Mouse (Mus musculus): Measurements from ENCODE around the gene Sirpa. TPM values are rescaled to one million over a fixed set of nuclear protein-coding genes. Genes with fewer than 3 reads are reported as not detected.
A peak's percentile ranks its signal among the peaks of the same experiment; 100 is the strongest.

Sirpa gene
- polyA plus RNA-seq, 1 experiment from 2014 or later = 26.9 TPM

DNA sequence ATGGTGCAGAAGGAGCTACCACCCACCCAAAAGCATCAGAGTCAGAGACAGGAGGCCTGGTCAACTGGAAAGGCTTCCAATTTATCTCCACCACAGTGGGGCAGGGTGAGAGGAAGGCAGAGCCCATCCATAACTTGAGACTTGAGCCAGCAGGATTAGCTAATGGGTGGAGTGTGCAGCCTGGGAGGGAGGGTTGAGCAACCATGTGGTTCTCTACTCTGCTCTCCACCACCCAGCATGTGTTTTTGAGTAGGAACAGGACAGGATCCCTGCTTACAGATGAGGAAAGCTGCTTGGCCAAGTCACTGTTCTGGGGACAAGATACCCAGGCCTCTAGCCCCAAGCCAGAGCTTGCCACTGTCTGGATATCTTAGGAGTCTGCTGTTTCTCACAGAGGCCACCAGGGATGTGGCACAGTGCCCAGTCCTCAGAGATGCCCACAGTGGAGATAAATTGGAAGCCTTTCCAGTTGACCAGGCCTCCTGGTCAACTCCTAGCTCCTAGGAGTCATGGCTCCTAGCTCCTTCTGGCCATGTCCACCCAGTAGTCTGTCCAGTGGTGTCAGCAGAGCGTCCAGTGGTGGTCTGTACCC is 8.5 kb downstream of the Sirpa start:
- H3K36me3 ChIP-seq (replicated peaks; ENCODE audit: insufficient read depth, low read length) = 0 out of 2 replicates have a peak, but pooled peaks cover 6% of the 10 kb centered on the region
- WGBS (ENCODE audit: insufficient replicate concordance) = 80% methylated on average over 1 of the region's 1 CpGs
- H3K4me3 ChIP-seq (ENCODE audit: low read depth, low read length) = no peak overlapping the region
- no peaks in the 10 kb centered on the region for H3K9me3 ChIP-seq (ENCODE audit: low read length)
- 0 out of 2 replicates have a peak, but pooled peaks have one; percentile 7 for ATAC-seq
- no peak for DNase-seq
- no peaks in the 10 kb centered on the region for H3K27me3 ChIP-seq (ENCODE audit: insufficient read depth, low read length)
- no peak overlapping the region for H3K4me2 ChIP-seq (ENCODE audit: low read depth, low read length)
- TF ChIP-seq EP300 (IDR thresholded peaks at IDR 0.05; ENCODE audit: low read depth) = no peak
- TF ChIP-seq CTCF (IDR thresholded peaks at IDR 0.05; ENCODE audit: low read depth) = no peak
- peaks cover 11% of the 10 kb centered on the region for H3K4me1 ChIP-seq (ENCODE audit: insufficient read depth)
- no peak overlapping the region for H3K9ac ChIP-seq (replicated peaks)
- H3K27ac ChIP-seq (ENCODE audit: low read depth) = no peak overlapping the region

DNA sequence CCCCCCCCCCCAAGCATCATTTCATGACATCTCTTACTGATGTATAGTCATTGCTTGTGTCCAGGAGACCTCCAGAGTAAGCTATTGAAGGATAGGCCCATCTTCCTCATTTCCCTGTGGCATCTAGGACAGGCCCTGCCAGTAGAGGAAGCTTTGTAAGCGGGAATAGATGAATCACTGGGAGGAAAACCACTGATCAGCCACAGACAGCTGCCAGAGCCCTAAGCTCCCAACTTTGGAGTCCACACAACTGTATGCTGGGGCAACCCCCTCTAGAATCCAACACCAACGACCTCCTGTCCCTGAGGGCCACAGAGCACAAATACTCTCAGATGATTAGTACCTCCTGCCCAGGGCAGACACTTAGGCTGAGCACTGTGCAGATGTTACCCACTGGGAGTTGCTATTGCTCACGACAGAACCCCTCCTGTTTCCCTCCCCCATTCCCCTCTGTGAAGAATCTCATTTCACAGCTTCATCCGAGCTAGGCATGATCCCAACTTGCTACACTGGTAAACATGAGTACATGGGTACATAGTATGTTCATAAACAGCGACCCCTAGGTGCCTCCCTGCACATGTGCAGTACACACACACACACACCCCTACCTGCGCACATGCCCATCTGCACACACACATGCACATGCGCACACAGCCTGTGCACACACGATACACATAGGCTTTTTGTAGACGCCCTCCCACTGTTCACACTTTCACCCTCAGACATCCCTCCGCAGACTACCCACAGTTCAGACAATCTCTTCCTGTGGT is 9.4 kb downstream of the Sirpa start:
- no peak overlapping the region for H3K4me2 ChIP-seq (ENCODE audit: low read depth, low read length)
- 0 out of 2 replicates have a peak, but pooled peaks cover 6% of the 10 kb centered on the region for H3K36me3 ChIP-seq (replicated peaks; ENCODE audit: insufficient read depth, low read length)
- H3K4me3 ChIP-seq (ENCODE audit: low read depth, low read length) = no peak overlapping the region
- DNase-seq (no peak), ATAC-seq (no peak)
- H3K9me3 ChIP-seq (ENCODE audit: low read length) = no peaks in the 10 kb centered on the region
- H3K9ac ChIP-seq (replicated peaks) = no peak overlapping the region
- H3K27me3 ChIP-seq (ENCODE audit: insufficient read depth, low read length) = no peaks in the 10 kb centered on the region
- 65% methylated on average over 10 of the region's 10 CpGs for WGBS (ENCODE audit: insufficient replicate concordance)
- 0 out of 2 replicates have a peak, but pooled peaks have one; percentile 6 for TF ChIP-seq CTCF (IDR thresholded peaks at IDR 0.05; ENCODE audit: low read depth)
- TF ChIP-seq EP300 (IDR thresholded peaks at IDR 0.05; ENCODE audit: low read depth) = no peak
- no peak overlapping the region for H3K27ac ChIP-seq (ENCODE audit: low read depth)
- peaks cover 10% of the 10 kb centered on the region for H3K4me1 ChIP-seq (ENCODE audit: insufficient read depth)

DNA sequence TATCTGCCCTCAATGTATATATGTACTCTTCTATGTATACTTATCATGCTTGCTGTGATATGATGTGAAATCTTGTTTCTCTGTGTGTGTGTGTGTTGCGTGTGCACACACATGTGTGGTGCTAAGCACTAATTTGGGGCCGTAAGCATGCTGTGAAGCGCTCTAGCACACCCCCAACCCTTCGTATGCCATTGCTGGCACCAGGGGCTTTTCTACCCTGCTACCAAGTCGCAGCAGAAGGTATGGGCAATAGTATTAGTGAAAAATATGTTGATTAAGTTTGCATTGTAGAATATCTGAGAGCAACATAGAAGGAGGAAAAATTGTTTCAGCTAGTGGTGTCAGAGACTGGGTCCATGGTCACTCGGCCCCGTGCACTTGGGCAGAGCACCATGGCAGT is 10.2 kb downstream of the Sirpa start:
- Histone ChIP-seq H3K9ac (replicated peaks) (no peak overlapping the region), H3K36me3 (replicated peaks; ENCODE audit: insufficient read depth, low read length) (0 out of 2 replicates have a peak, but pooled peaks cover 8% of the 10 kb centered on the region), H3K4me1 (ENCODE audit: insufficient read depth) (peaks cover 6% of the 10 kb centered on the region), H3K27me3 (ENCODE audit: insufficient read depth, low read length) (no peaks in the 10 kb centered on the region), H3K9me3 (ENCODE audit: low read length) (no peaks in the 10 kb centered on the region), H3K4me2 (ENCODE audit: low read depth, low read length) (no peak overlapping the region), H3K4me3 (ENCODE audit: low read depth, low read length) (no peak overlapping the region), H3K27ac (ENCODE audit: low read depth) (no peak overlapping the region)
- 88% methylated on average over 7 of the region's 7 CpGs for WGBS (ENCODE audit: insufficient replicate concordance)
- TF ChIP-seq CTCF (IDR thresholded peaks at IDR 0.05; ENCODE audit: low read depth) (no peak), EP300 (IDR thresholded peaks at IDR 0.05; ENCODE audit: low read depth) (no peak)
- no peak for ATAC-seq
- no peak for DNase-seq

DNA sequence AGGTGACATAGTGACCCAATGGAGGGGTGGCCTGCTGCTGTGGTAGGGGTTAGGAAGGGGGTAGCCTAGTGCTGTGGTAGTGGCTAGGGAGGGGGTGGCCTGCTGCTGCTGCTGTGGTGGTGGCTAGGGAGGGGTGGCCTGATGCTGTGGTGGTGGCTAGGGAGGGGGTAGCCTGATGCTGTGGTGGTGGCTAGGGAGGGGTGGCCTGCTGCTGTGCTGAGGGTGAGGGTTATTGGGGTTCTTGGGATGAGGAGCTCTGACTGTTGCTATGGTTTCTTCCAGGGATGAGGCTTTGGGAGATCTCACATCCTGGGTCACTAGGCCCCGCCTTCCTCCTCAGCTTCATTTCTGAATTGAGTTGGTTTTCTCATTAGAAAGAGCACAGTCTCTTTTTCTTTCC is 10.9 kb downstream of the Sirpa start:
- Histone ChIP-seq H3K4me2 (ENCODE audit: low read depth, low read length) (no peak overlapping the region), H3K9me3 (ENCODE audit: low read length) (no peaks in the 10 kb centered on the region), H3K27ac (ENCODE audit: low read depth) (no peak overlapping the region), H3K9ac (replicated peaks) (no peak overlapping the region), H3K4me3 (ENCODE audit: low read depth, low read length) (no peak overlapping the region), H3K36me3 (replicated peaks; ENCODE audit: insufficient read depth, low read length) (0 out of 2 replicates have a peak, but pooled peaks cover 5% of the 10 kb centered on the region), H3K4me1 (ENCODE audit: insufficient read depth) (peaks cover 6% of the 10 kb centered on the region), H3K27me3 (ENCODE audit: insufficient read depth, low read length) (no peaks in the 10 kb centered on the region)
- 90% methylated on average over 1 of the region's 1 CpGs for WGBS (ENCODE audit: insufficient replicate concordance)
- DNase-seq (peak; percentile 48), ATAC-seq (peak; percentile 60; the same call in 1 of the 2 replicates)
- TF ChIP-seq EP300 (IDR thresholded peaks at IDR 0.05; ENCODE audit: low read depth) (no peak), CTCF (IDR thresholded peaks at IDR 0.05; ENCODE audit: low read depth) (no peak)

DNA sequence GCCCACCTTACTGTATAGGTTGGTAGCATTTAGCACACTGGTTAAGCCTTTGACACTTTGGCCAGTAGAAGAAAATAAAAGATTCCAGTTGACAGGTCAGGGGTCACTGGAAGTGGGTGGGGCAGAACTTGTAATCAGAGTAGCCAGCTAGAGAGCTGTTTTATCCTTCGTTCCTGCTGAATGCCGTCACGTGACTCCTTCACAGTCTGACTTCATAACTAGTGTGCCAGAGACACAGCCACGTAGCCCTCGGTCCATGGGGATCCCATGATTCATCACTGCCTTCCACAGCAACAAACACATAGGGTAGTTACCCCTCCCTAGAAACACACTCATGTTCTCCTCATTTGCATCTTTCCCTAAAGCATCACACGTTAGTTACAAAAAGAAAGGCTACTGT is 11.4 kb downstream of the Sirpa start:
- no peak for TF ChIP-seq CTCF (IDR thresholded peaks at IDR 0.05; ENCODE audit: low read depth)
- no peak for TF ChIP-seq EP300 (IDR thresholded peaks at IDR 0.05; ENCODE audit: low read depth)
- Histone ChIP-seq H3K27me3 (ENCODE audit: insufficient read depth, low read length) (no peaks in the 10 kb centered on the region), H3K9ac (replicated peaks) (no peak overlapping the region), H3K4me3 (ENCODE audit: low read depth, low read length) (no peak overlapping the region), H3K27ac (ENCODE audit: low read depth) (no peak overlapping the region), H3K9me3 (ENCODE audit: low read length) (no peaks in the 10 kb centered on the region), H3K4me1 (ENCODE audit: insufficient read depth) (peaks cover 6% of the 10 kb centered on the region), H3K36me3 (replicated peaks; ENCODE audit: insufficient read depth, low read length) (0 out of 2 replicates have a peak, but pooled peaks cover 2% of the 10 kb centered on the region), H3K4me2 (ENCODE audit: low read depth, low read length) (no peak overlapping the region)
- 55% methylated on average over 6 of the region's 6 CpGs for WGBS (ENCODE audit: insufficient replicate concordance)
- DNase-seq (no peak), ATAC-seq (no peak)

DNA sequence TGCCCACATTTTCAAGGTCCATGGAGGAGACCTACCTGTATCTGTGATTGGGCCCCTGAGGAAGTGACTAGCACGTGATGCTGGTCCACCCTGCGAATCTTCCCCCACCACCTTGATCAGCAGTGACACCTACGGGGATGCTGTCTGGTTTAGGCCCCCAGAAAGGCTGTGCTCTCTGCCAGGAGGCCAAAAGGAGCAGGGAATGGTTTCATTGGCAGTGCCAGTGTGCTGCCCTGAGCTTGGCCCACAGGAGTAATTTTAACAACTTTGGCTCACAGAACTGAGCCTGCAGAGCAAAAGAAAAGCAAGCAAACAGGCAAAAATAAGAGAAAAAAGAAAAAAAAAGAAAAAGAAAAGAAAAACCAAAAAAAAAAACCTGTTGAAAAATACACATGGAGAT is 13.2 kb downstream of the Sirpa start:
- Histone ChIP-seq H3K36me3 (replicated peaks; ENCODE audit: insufficient read depth, low read length) (peaks cover 14% of the 10 kb centered on the region), H3K4me1 (ENCODE audit: insufficient read depth) (peaks cover 6% of the 10 kb centered on the region), H3K9me3 (ENCODE audit: low read length) (no peaks in the 10 kb centered on the region), H3K9ac (replicated peaks) (no peak overlapping the region), H3K27ac (ENCODE audit: low read depth) (no peak overlapping the region), H3K4me3 (ENCODE audit: low read depth, low read length) (no peak overlapping the region), H3K27me3 (ENCODE audit: insufficient read depth, low read length) (no peaks in the 10 kb centered on the region), H3K4me2 (ENCODE audit: low read depth, low read length) (no peak overlapping the region)
- TF ChIP-seq CTCF (IDR thresholded peaks at IDR 0.05; ENCODE audit: low read depth) = no peak
- TF ChIP-seq EP300 (IDR thresholded peaks at IDR 0.05; ENCODE audit: low read depth) = no peak
- no peak for DNase-seq
- no peak for ATAC-seq
- WGBS (ENCODE audit: insufficient replicate concordance) = 78% methylated on average over 3 of the region's 3 CpGs

Measured in liver, postnatal 0 days (tissue).